Comparison of ENCODE assay signal across 8 mouse cellular contexts in genomic region chr1:89455421-89456091, GRCm38 (mm10). TPM values are rescaled to one million over a fixed set of nuclear protein-coding genes. Genes with fewer than 3 reads are reported as not detected.
DNase-seq lines count a peak whose midpoint lies in the region; ATAC-seq and TF ChIP-seq lines count a peak whose summit lies in the region.

No protein-coding gene starts in this region.

- peak; percentile 59 for DNase-seq in adrenal gland, postnatal 25 days
- DNase-seq in forebrain, embryonic 10.5 days (ENCODE audit: extremely low spot score, low spot score), result peak; percentile 57
- DNase-seq in heart, postnatal 10 days, result peak; percentile 57 to 59
- DNase-seq in left cerebral cortex, adult 2 months (ENCODE audit: extremely low spot score in 1 of 2, low spot score in 2 of 2), result peak; percentile 39 to 50
- DNase-seq in lung, postnatal 36 days, result peak; percentile 49
- DNase-seq in spleen, postnatal 4 days (ENCODE audit: low spot score in 2 of 2), result peak; percentile 22 to 69

- under 1% methylated on average over 51 of the region's 51 CpGs for WGBS in forebrain, embryonic 10.5 days

- H3K27ac ChIP-seq in forebrain, embryonic 10.5 days, result peak overlapping the region; percentile 97
- H3K27ac ChIP-seq in left cerebral cortex, adult 2 months, result peak overlapping the region; percentile 70

- H3K9me3 ChIP-seq in erythroblast, embryonic 14.5 days (ENCODE audit: control insufficient read depth, low read length), result peaks cover 5% of the 10 kb centered on the region; the same call in 1 of the 2 replicates
- H3K9me3 ChIP-seq in forebrain, embryonic 10.5 days, result peaks cover 13% of the 10 kb centered on the region

- no peak for ATAC-seq in erythroblast, adult 5-6 weeks (replicated peaks; ENCODE audit: low FRiP score, poor library complexity, severe bottlenecking)

- peaks cover 6% of the 10 kb centered on the region for H3K4me1 ChIP-seq in erythroblast, embryonic 14.5 days (ENCODE audit: control insufficient read depth)
- peaks cover 38% of the 10 kb centered on the region for H3K4me1 ChIP-seq in forebrain, embryonic 10.5 days

- peak overlapping the region; percentile 63 for H3K4me3 ChIP-seq in erythroblast, embryonic 14.5 days (replicated peaks)
- peak overlapping the region; percentile 83 for H3K4me3 ChIP-seq in forebrain, embryonic 10.5 days
- H3K4me3 ChIP-seq in left cerebral cortex, adult 2 months, result peak overlapping the region; percentile 84

- no peak for TF ChIP-seq CTCF in left cerebral cortex, adult 2 months (IDR thresholded peaks at IDR 0.05)

- H3K36me3 ChIP-seq in erythroblast, embryonic 14.5 days (ENCODE audit: control insufficient read depth), result no peaks in the 10 kb centered on the region
- peaks cover 22% of the 10 kb centered on the region for H3K36me3 ChIP-seq in forebrain, embryonic 10.5 days (replicated peaks)

- intact Hi-C loops in heart, postnatal 10 days (cut with DNase I), result loop anchor here (2.0 kb wide), 2 partner anchors 67 to 125 kb away; no protein-coding TSS in a partner anchor
- intact Hi-C loops in left cerebral cortex, adult 2 months (cut with DNase I), result loop anchor here (2.0 to 5.0 kb wide), 3 partner anchors 39 to 127 kb away; no protein-coding TSS in a partner anchor

- H3K27me3 ChIP-seq in erythroblast, embryonic 14.5 days (ENCODE audit: control insufficient read depth), result peaks cover 45% of the 10 kb centered on the region
- H3K27me3 ChIP-seq in forebrain, embryonic 10.5 days (ENCODE audit: poor library complexity, severe bottlenecking), result peaks cover 16% of the 10 kb centered on the region

RNA-seq across cellular contexts. Expression of gene Agap1, which starts 0.9 kb away (rescaled TPM):
- 0.09 and 0.14 TPM in 2 replicates for polyA plus RNA-seq in erythroblast, embryonic 14.5 days (2012)
- 5.9 and 8.3 TPM in 2 replicates for total RNA-seq in erythroblast, adult 5-6 weeks (2015; ENCODE audit: low replicate concordance)
- total RNA-seq in erythroblast, adult 5-6 weeks (2017; ENCODE audit: low replicate concordance), result 4.9 and 6.0 TPM in 2 replicates
- 52.9 and 55.0 TPM in 2 replicates for total RNA-seq in adrenal gland, postnatal 25 days (2021)
- polyA plus RNA-seq in forebrain, embryonic 10.5 days (2016; fragmentation: Nextera tagmentation; extraction: Ambion mirVana), result 14.3 and 14.7 TPM in 2 replicates
- 10 to 100 TPM; 54.4 to 57.6 TPM for total RNA-seq in heart, postnatal 10 days (2021)
- total RNA-seq in left cerebral cortex, adult 2 months (2021), result 100 to 1,000 TPM; 270 to 281 TPM
